Mouse (Mus musculus): ENCODE measurements around the gene Gpt2.

Gene Gpt2

GRCm38 (mm10) chr8:85492125-85492875, at the start of gene Gpt2:
Gene Gpt2 (plus strand): TSS chr8:85492576.
- DNase-seq, result peak; percentile 79 to 86

GRCm38 (mm10) chr8:85444092-85444491, 48.3 kb upstream of the Gpt2 start:
- DNase-seq, result no peak

- DNase-seq, result no peak
These were observed 46.3 kb upstream of the Gpt2 start for GRCm38 (mm10) chr8:85445936-85446685.

- no peak for DNase-seq
These were observed 42.0 kb upstream of the Gpt2 start for GRCm38 (mm10) chr8:85450335-85450734.

GRCm38 (mm10) chr8:85452328-85452727, 40.0 kb upstream of the Gpt2 start:
- DNase-seq, result no peak

GRCm38 (mm10) chr8:85453256-85453655, 39.1 kb upstream of the Gpt2 start:
- DNase-seq, result no peak

- DNase-seq, result no peak
These were observed 37.6 kb upstream of the Gpt2 start for GRCm38 (mm10) chr8:85454750-85455149.

- DNase-seq, result peak in 1 of 2 experiments; percentile 54
These were observed 35.8 kb upstream of the Gpt2 start for GRCm38 (mm10) chr8:85456536-85456935.

- no peak for DNase-seq
These were observed 32.8 kb upstream of the Gpt2 start for GRCm38 (mm10) chr8:85459582-85459981.

- DNase-seq, result no peak
These were observed 31.6 kb upstream of the Gpt2 start for GRCm38 (mm10) chr8:85460804-85461203.

- no peak for DNase-seq
These were observed 31.0 kb upstream of the Gpt2 start for GRCm38 (mm10) chr8:85461377-85461776.

GRCm38 (mm10) chr8:85462441-85462840, 29.9 kb upstream of the Gpt2 start:
- no peak for DNase-seq

- no peak for DNase-seq
These were observed 28.1 kb upstream of the Gpt2 start for GRCm38 (mm10) chr8:85464316-85464715.

GRCm38 (mm10) chr8:85466056-85466455, 26.3 kb upstream of the Gpt2 start:
- no peak for DNase-seq

- no peak for DNase-seq
These were observed 21.6 kb upstream of the Gpt2 start for GRCm38 (mm10) chr8:85470753-85471152.

- DNase-seq, result no peak
These were observed 19.6 kb upstream of the Gpt2 start for GRCm38 (mm10) chr8:85472800-85473199.

- no peak for DNase-seq
These were observed 19.1 kb upstream of the Gpt2 start for GRCm38 (mm10) chr8:85473246-85473645.

- DNase-seq, result no peak
These were observed 17.5 kb upstream of the Gpt2 start for GRCm38 (mm10) chr8:85474924-85475323.

GRCm38 (mm10) chr8:85476970-85477545, 15.3 kb upstream of the Gpt2 start:
- DNase-seq, result no peak

GRCm38 (mm10) chr8:85478397-85478796, 14.0 kb upstream of the Gpt2 start:
- DNase-seq, result no peak

GRCm38 (mm10) chr8:85479710-85480109, 12.7 kb upstream of the Gpt2 start:
- DNase-seq, result no peak

- DNase-seq, result peak; percentile 46 to 55
These were observed 10.5 kb upstream of the Gpt2 start for GRCm38 (mm10) chr8:85481900-85482299.

- DNase-seq, result no peak
These were observed 9.9 kb upstream of the Gpt2 start for GRCm38 (mm10) chr8:85482427-85482826.
